Mouse (Mus musculus): ENCODE measurements around the gene Gm10985. TPM values are rescaled to one million over a fixed set of nuclear protein-coding genes. Genes with fewer than 3 reads are reported as not detected.

Gm10985 gene
- polyA plus RNA-seq, 1 experiment: not detected

DNA sequence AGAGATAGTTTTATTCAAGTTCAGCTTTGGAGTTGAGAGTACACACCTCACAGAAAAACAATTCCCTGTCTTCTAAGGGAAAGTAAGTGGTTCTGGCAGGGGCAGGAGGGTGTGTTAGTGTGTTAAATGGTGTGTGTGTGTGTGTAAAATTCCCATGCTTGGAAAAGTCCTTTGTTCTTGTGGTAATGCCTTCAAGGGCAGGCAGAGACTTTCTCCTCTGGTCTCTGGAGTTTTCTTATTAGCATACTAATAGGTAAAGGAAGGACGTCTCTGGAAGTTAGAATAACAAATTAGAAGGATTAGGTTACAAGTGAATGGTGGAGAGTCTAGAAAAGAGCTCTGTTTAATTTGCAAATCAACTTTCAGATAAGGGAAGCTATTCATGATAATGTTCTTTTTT lies 24.4 kb downstream of the Gm10985 start:
- peak overlapping the region; percentile 65; the same call in 1 of the 2 replicates for H3K27ac ChIP-seq (ENCODE audit: insufficient read depth, low read length)
- H3K4me3 ChIP-seq (ENCODE audit: low read depth, low read length): no peak overlapping the region
- TF ChIP-seq CTCF (IDR thresholded peaks at IDR 0.05; ENCODE audit: low read depth, low read length) (no peak), POLR2A (IDR thresholded peaks at IDR 0.05; ENCODE audit: insufficient read depth, low read length) (no peak), EP300 (IDR thresholded peaks at IDR 0.05; ENCODE audit: insufficient read depth, low read depth, low read length) (no peak)
- H3K36me3 ChIP-seq (ENCODE audit: control insufficient read depth, insufficient read depth, low read length, poor library complexity, severe bottlenecking): no peaks in the 10 kb centered on the region
- H3K9ac ChIP-seq (ENCODE audit: low read depth, poor library complexity, severe bottlenecking): no peak overlapping the region
- no peaks in the 10 kb centered on the region for H3K27me3 ChIP-seq (ENCODE audit: control insufficient read depth, insufficient read depth, low read length, poor library complexity, severe bottlenecking)
- H3K9me3 ChIP-seq (replicated peaks; ENCODE audit: control insufficient read depth, insufficient read depth, low read length, poor library complexity, severe bottlenecking): no peaks in the 10 kb centered on the region
- peaks cover 13% of the 10 kb centered on the region for H3K4me1 ChIP-seq (ENCODE audit: control insufficient read depth, insufficient read depth, low read length)

DNA sequence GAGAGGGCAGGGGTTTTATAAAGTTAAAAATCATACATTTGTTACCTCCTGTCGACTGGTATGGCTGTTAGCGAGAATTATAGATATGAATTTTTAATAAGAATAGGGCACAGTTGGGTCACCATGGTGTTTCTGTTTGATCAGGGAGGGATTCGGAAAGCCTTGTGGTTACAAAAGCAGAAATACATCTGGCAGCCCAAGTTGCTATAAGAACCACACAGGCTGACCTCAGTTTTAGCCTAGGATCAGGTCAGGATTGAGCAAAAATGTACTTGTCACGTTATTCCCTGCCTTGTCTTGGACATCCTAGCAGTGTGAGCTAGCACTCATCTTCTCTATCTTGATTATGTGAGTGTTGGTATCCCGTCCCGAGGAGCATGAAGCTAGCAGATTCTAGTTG lies 25.6 kb downstream of the Gm10985 start:
- H3K4me3 ChIP-seq (ENCODE audit: low read depth, low read length): no peak overlapping the region
- no peaks in the 10 kb centered on the region for H3K27me3 ChIP-seq (ENCODE audit: control insufficient read depth, insufficient read depth, low read length, poor library complexity, severe bottlenecking)
- H3K9ac ChIP-seq (ENCODE audit: low read depth, poor library complexity, severe bottlenecking): no peak overlapping the region
- no peak overlapping the region for H3K27ac ChIP-seq (ENCODE audit: insufficient read depth, low read length)
- no peaks in the 10 kb centered on the region for H3K36me3 ChIP-seq (ENCODE audit: control insufficient read depth, insufficient read depth, low read length, poor library complexity, severe bottlenecking)
- TF ChIP-seq EP300 (IDR thresholded peaks at IDR 0.05; ENCODE audit: insufficient read depth, low read depth, low read length) (no peak), POLR2A (IDR thresholded peaks at IDR 0.05; ENCODE audit: insufficient read depth, low read length) (no peak), CTCF (IDR thresholded peaks at IDR 0.05; ENCODE audit: low read depth, low read length) (no peak)
- H3K9me3 ChIP-seq (replicated peaks; ENCODE audit: control insufficient read depth, insufficient read depth, low read length, poor library complexity, severe bottlenecking): no peaks in the 10 kb centered on the region
- H3K4me1 ChIP-seq (ENCODE audit: control insufficient read depth, insufficient read depth, low read length): peaks cover 13% of the 10 kb centered on the region

DNA sequence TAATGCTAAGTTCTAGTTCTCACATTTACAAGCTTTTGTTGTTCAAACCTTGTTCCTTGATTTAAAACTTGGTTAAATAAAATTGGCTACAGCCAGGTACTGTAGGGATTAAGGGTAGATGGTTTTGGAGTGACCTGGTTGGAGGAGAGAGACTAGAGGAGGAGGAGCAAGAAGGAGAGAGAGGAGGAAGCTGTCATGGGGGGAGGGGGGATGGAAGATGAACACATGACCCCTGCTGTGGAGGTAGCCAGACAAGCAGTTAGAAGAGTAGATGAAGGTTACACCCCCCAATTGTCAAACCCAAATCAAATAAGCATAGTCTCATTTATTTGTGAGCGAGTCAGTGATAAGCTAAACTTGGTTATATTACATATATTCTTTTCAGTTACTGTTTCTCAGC lies 26.7 kb downstream of the Gm10985 start:
- Histone ChIP-seq H3K4me3 (ENCODE audit: low read depth, low read length) (no peak overlapping the region), H3K27ac (ENCODE audit: insufficient read depth, low read length) (no peak overlapping the region), H3K9ac (ENCODE audit: low read depth, poor library complexity, severe bottlenecking) (no peak overlapping the region), H3K9me3 (replicated peaks; ENCODE audit: control insufficient read depth, insufficient read depth, low read length, poor library complexity, severe bottlenecking) (no peaks in the 10 kb centered on the region), H3K36me3 (ENCODE audit: control insufficient read depth, insufficient read depth, low read length, poor library complexity, severe bottlenecking) (no peaks in the 10 kb centered on the region), H3K27me3 (ENCODE audit: control insufficient read depth, insufficient read depth, low read length, poor library complexity, severe bottlenecking) (no peaks in the 10 kb centered on the region), H3K4me1 (ENCODE audit: control insufficient read depth, insufficient read depth, low read length) (peaks cover 13% of the 10 kb centered on the region)
- TF ChIP-seq CTCF (IDR thresholded peaks at IDR 0.05; ENCODE audit: low read depth, low read length): no peak

DNA sequence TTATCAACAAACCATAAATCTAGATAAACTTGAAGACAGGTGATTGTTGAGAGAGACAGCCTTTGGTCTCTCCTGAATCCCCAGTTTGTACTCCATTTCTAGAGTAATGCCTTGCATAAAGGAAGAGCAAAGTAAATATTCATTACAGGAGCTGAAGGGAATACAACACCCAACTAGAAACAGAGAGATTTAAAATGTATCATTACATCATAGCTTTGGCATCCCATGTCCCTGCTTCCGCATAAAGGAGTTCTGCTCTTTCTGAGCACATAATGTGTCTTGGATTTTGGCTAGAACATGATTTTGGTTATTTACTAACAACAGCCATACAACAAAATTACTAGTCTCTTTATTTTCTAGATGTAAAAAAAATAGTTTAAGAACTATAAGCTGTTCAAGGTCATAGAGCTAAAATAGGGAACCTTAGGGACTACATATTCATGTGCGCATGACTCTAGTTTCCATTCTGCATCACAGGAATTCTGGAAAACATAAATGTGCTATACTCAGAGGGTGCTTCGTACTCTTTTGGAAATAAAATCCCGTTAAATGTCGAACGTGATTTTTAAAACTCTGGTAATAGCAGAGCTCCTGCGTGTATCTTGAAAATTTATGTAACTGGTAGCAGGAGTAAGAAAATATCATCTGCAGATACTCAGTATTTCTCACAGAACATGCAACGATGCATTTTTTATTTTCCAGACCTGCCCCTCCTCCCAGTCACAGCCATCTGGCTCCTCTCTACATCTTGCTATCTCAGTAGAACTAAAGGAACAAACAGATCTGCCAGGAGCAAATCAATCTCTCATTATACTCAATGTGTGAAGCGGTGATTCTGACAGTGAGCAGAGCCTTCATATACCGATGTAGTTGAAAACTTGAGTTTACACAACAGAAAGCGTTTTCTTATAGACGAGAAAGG lies 46.0 kb downstream of the Gm10985 start:
- Histone ChIP-seq H3K4me3 (ENCODE audit: low read depth, low read length) (no peak overlapping the region), H3K9me3 (replicated peaks; ENCODE audit: control insufficient read depth, insufficient read depth, low read length, poor library complexity, severe bottlenecking) (peaks cover 7% of the 10 kb centered on the region), H3K27me3 (ENCODE audit: control insufficient read depth, insufficient read depth, low read length, poor library complexity, severe bottlenecking) (no peaks in the 10 kb centered on the region), H3K9ac (ENCODE audit: low read depth, poor library complexity, severe bottlenecking) (no peak overlapping the region), H3K27ac (ENCODE audit: insufficient read depth, low read length) (no peak overlapping the region), H3K4me1 (ENCODE audit: control insufficient read depth, insufficient read depth, low read length) (no peaks in the 10 kb centered on the region), H3K36me3 (ENCODE audit: control insufficient read depth, insufficient read depth, low read length, poor library complexity, severe bottlenecking) (no peaks in the 10 kb centered on the region)
- no peak for TF ChIP-seq EP300 (IDR thresholded peaks at IDR 0.05; ENCODE audit: insufficient read depth, low read depth, low read length)
- no peak for TF ChIP-seq POLR2A (IDR thresholded peaks at IDR 0.05; ENCODE audit: insufficient read depth, low read length)
- no peak for TF ChIP-seq CTCF (IDR thresholded peaks at IDR 0.05; ENCODE audit: low read depth, low read length)

Other genes starting within 250 kb of the Gm10985 start
- gene Frem2, start 187.7 kb upstream of the Gm10985 start, polyA plus RNA-seq (2011; ENCODE audit: insufficient read depth, insufficient read length, low read depth, missing spikeins): 29.2 and 30.3 TPM in 2 replicates
- 46.5 and 50.3 TPM in 2 replicates for gene Ufm1, start 18.7 kb downstream of the Gm10985 start, polyA plus RNA-seq (2011; ENCODE audit: insufficient read depth, insufficient read length, low read depth, missing spikeins)